Mouse (Mus musculus) kidney, postnatal 10 days (tissue): ENCODE data around the gene Phactr1.
A peak's percentile ranks its signal among the peaks of the same experiment; 100 is the strongest.
"Not testable (repeated sequence)": the region's sequence is repeated elsewhere in the genome, so short reads cannot be mapped to it uniquely, and the experiment has no call there.

Experiments used
- DNase-seq: peaks from one replicate; pipeline ENCODE4 v3.0.0; 2021; ENCODE audit warnings: mixed read lengths

The Phactr1 gene

DNA sequence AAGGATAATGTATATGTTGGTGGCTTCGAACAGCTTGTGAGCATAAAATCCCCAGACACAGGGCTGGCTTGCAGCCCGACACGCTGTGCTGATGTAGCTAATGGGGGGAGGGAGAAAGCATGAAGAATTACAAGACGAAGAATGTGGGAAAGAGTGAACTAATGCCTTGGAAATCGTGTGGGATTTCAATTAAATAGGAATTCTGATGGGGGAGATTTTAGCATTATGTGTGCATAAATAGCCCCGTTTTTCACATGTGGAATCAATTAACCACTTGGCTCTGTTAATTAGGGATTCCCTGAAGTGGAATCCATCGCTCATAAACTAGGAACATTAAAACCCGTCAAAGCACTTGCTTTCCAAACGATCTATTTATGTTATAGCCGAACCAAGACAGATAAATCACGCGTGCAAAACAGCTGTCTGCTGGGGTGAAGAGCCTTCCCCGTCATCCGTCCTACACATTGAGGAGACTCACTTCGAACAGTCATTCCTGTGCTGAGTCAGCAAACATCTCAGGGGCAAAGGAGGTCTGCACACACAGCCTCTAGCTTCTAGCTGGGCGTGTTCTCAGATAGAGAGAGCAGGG lies 254.2 kb downstream of the Phactr1 start:
- peak; percentile 38 for DNase-seq

GRCm38 (mm10) chr13:42937871-42938270 lies 257.4 kb downstream of the Phactr1 start:
- DNase-seq: no peak

DNA sequence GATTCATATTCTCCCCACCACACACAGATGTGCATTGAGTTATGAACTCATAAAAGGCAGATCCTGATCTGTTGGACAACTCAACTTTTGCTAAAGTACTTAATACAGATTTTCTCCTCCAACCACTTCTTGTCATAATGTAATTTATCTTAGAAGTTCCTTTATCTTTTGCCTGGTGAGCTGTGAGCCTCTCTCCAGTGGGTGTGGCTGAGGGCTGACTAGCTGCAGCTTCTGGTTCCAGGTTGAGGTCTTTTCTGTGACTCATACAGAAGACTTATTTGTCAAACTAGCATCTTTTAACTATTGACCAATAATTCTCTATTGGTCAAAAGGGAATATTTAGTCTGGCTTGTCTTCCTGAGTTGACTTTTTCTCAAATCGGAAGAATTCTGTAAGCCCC lies 257.9 kb downstream of the Phactr1 start:
- no peak for DNase-seq

GRCm38 (mm10) chr13:42940271-42940670 lies 259.8 kb downstream of the Phactr1 start:
- DNase-seq: no peak

GRCm38 (mm10) chr13:42944106-42944505 lies 263.7 kb downstream of the Phactr1 start:
- no peak for DNase-seq

- not testable (repeated sequence) for DNase-seq
Observed at GRCm38 (mm10) chr13:42945201-42945600, 264.8 kb downstream of the Phactr1 start.

DNA sequence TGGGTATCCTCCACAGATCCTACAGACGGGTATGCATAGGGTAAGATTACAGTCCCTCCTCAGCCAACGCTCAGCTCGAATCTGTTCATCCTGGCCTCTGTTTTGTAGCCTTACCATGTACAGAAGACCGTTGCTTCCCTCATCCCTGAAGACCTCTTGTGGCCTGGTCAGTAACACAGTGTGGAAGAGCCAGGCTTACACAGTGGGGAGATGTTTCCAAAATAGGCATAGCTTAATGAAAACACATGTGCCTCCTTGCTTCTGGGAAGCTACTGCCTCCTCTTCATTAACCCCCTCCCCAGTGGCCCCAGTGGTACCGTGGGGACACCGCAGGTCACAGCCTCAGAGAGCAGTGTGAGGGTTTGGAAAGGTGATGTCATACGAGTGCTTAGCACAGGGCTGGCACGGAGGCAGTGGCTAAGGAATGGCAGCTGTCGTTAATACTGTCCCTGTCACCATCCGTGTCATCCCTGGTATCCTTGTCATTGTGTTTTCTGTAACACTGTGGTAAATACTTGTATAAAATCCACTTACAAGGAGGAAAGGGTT lies 268.4 kb downstream of the Phactr1 start:
- no peak for DNase-seq

- no peak for DNase-seq
Observed at GRCm38 (mm10) chr13:42949336-42949735, 268.9 kb downstream of the Phactr1 start.

DNA sequence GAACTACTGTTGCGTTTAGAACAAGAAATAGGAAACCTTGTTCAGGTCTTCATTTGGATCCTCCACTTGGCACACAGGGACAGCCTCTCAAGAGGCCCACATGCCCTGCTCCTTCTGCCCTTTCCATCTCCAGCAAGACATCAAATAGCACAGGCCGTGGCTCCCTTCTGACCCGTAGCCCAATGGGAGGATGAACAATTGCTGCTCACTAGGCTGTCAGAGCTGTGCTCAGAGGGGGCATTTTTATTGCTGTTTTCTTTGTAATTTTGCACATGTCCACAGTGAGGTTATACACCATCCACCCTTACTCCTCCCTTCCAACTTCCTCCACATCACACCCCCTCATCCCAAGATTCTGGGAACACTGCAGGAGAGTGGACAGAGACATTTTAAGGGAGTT lies 269.6 kb downstream of the Phactr1 start:
- no peak for DNase-seq

DNA sequence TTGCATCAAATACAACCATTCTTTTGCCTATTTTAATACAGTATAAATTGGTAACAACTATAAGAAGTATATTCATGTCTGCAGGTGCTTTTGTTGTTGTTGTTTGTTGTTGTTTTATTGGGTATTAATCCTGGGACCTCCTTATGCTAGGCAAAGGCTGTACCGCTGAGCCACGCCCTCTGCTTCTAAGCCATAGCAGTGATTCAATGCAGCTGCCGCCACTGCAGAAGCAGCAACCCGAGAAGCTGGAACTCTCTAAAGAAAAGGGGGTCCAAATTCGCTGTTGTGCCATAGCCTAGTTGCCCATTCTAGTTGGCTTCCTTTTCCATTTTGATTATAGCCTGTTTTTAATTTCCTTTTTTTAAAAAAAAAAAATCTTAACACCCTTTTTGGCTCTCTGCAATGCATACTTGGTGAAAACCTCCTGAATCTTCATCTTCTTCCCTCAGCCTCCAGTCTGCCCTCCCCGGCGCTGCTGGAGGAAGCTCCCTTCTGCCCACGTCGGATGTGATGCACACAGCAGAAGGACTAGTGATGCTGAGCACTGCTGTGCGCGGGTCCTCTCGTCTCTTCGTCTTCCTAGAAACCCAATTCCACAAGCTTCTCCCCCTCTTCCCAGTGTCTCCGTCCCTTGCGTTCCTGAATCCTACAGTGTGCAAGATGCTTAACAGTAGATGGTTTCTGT lies 271.8 kb downstream of the Phactr1 start:
- peak; percentile 31 for DNase-seq

GRCm38 (mm10) chr13:42953071-42953470 lies 272.6 kb downstream of the Phactr1 start:
- DNase-seq: no peak

- DNase-seq: no peak
Observed at GRCm38 (mm10) chr13:42954116-42954515, 273.7 kb downstream of the Phactr1 start.

DNA sequence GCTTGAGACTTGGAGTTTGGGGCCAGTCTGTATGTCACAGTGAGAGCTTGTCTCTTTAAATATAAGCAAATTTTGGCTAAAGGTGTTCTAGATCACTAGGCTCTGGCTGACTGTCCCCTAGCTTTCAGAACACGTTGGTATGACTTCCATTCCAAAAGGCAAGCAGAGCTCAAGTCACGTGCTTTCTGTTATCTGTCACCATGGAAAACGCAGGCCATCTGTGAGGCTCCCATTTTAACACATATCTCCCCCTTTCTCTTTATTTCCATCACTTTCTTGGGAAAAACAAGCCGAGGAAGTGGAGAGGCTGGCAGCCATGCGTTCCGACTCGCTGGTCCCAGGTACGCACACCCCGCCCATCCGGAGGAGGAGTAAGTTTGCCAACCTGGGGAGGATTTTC lies 275.9 kb downstream of the Phactr1 start:
- no peak for DNase-seq

DNA sequence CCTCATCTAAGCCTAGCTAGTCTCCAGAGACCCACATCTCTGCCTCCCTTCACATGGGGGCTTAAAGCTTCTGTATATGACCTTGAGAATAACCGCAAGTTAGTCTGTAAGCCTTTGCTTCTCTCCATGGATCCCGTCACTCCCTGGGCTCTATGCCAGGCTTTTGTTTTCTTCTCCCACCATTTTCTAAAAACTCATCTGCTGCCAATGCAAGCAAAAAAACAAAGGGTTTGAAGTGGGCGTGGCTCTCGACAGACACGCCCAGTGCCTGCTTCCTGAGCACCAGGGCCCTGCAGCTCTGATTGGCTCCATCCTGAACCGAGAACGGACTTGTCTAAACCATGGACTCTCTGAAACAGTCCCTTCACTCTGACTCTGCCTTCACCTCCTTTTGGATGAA lies 277.4 kb downstream of the Phactr1 start:
- peak; percentile 38 for DNase-seq

DNA sequence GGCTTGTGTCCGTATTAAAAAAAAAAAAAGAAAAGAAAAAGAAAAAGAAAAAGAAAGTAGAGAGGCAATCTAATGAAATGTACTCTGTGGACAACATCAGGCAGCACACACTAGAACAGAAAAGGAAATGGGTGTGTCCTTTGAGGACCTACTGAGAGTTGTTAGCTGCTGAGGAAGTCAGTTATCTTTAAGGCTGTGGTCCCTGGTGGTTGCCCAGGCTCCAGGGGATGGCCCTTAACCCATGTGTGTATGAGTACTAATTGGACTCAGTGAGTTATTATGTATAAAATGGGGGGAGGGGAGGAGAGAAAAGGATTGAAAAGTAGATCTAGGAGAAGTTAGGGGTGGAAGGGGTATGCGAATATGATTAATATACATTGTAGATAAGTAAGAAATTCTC lies 278.4 kb downstream of the Phactr1 start:
- no peak for DNase-seq

- DNase-seq: no peak
Observed at GRCm38 (mm10) chr13:42961561-42961960, 281.1 kb downstream of the Phactr1 start.

GRCm38 (mm10) chr13:42968537-42968936 lies 288.1 kb downstream of the Phactr1 start:
- DNase-seq: no peak

DNA sequence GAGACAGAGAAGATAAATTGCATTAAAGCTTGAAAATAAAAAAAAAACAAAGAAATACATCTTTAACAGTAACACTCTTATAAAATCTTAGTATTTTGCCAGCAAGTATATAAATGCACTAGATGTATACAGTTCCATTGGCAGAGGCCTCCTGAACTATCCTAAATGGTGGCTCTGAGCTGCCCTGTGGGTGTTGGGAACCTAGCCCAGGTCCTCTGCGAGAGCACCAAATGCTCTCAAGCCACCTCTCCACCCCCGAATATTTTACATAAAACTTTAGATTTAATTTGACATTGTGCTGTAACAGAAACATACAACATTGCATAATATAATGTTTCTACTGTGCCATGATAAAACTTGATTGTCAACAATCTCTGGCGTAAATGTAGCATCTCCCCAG lies 293.1 kb downstream of the Phactr1 start:
- DNase-seq: no peak

DNA sequence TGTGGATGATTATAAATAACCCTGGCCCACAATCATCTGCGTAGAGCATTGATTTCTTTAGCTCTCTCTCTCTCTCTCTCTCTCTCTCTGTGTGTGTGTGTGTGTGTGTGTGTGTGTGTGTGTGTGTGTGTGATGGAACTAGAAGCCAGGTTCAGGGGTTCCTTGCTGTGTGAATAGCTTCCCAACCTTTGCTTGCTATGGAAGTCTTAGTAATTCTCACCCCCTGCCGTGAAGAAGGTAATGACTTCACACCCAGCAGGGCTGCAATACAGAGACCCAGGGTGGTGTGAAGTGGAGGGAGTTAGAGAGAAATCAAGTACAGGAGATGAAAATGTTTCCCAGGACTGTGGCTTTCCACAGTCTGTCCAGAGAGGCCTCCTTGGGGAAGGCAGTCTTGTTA lies 293.5 kb downstream of the Phactr1 start:
- DNase-seq: no peak

DNA sequence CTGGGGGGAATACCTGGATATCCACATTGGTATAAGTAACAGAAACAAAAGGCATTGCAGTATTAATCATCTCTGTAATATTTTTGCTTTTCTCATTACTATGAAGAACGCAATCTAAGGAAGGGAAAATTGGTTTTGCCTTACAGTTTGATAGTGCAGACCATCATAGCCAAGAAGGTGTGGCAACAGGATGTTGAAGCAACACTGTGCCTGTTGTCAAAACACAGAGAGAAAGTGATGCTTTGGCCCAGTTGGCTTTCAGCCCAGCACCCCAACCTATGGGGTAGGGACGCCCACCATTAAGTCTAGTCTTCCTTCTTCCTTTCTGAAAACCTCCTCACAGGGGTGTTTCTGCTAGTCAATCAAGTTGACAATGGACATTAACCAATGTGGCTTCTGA lies 294.1 kb downstream of the Phactr1 start:
- DNase-seq: no peak

DNA sequence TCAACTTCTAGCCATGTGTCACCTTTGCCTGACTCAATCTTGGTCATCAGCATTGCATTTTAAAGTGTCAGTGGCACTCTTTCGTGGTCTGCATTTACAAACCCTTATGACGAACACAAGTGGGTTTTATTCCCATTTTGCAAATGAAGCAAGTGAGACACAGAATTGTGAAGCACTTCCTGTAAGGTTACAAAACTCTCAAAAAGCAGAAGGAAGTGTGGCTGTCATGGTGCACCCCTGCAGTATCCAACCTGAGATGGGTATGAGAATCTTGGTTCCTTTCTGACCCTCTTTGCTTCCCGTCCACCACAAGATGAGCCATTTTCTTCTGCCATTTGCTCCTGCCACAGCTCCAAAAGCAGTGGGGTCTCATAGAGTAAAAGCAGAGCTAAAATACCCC lies 295.7 kb downstream of the Phactr1 start:
- no peak for DNase-seq

GRCm38 (mm10) chr13:42976967-42977366 lies 296.5 kb downstream of the Phactr1 start:
- no peak for DNase-seq

- DNase-seq: peak; percentile 26
Observed at GRCm38 (mm10) chr13:42980581-42980980, 300.2 kb downstream of the Phactr1 start.

GRCm38 (mm10) chr13:42982646-42983045 lies 302.2 kb downstream of the Phactr1 start:
- no peak for DNase-seq

- no peak for DNase-seq
Observed at GRCm38 (mm10) chr13:42985806-42986205, 305.4 kb downstream of the Phactr1 start.
